Mouse (Mus musculus) stomach, postnatal 0 days (tissue): ENCODE results near the gene Cd28.

Source experiments
- CTCF ChIP-seq: IDR thresholded peaks from 2 replicates; pipeline ENCODE4 v1.5.1; 2016; ENCODE audit warnings: antibody characterized with exemption, low read depth, mild to moderate bottlenecking, moderate library complexity
- EP300 ChIP-seq: optimal IDR thresholded peaks from 2 replicates; pipeline ENCODE3; 2016; ENCODE audit warnings: antibody characterized with exemption

- TF ChIP-seq CTCF (no peak), EP300 (no peak)
These were observed 29.1 kb downstream of the Cd28 start for GRCm38 (mm10) chr1:60745664-60746063.
